Mouse (Mus musculus) ovary, adult 18-20 months (tissue): ENCODE measurements around the gene Myo1h.

ENCODE experiments used
- DNase-seq: peaks from one replicate; pipeline ENCODE4 v3.0.0; 2022; ENCODE audit warnings: low spot score, mixed read lengths

Gene Myo1h

GRCm38 (mm10) chr5:114288874-114289273, at the start of gene Myo1h:
Myo1h (plus strand) TSS chr5:114289166.
- DNase-seq, result no peak

- no peak for DNase-seq
These were observed 49.2 kb upstream of the Myo1h start for GRCm38 (mm10) chr5:114239737-114240136.

- no peak for DNase-seq
These were observed 42.5 kb upstream of the Myo1h start for GRCm38 (mm10) chr5:114246465-114246864.

- DNase-seq, result peak; percentile 26
These were observed 40.8 kb upstream of the Myo1h start for GRCm38 (mm10) chr5:114248174-114248589.

- peak; percentile 27 for DNase-seq
These were observed 29.5 kb upstream of the Myo1h start for GRCm38 (mm10) chr5:114259495-114259894.

GRCm38 (mm10) chr5:114261494-114261893, 27.5 kb upstream of the Myo1h start:
- DNase-seq, result no peak

GRCm38 (mm10) chr5:114264030-114264459, 24.9 kb upstream of the Myo1h start:
- no peak for DNase-seq

GRCm38 (mm10) chr5:114264791-114265190, 24.2 kb upstream of the Myo1h start:
- DNase-seq, result no peak

- peak; percentile 28 for DNase-seq
These were observed 20.3 kb upstream of the Myo1h start for GRCm38 (mm10) chr5:114268646-114269045.

- DNase-seq, result no peak
These were observed 19.5 kb upstream of the Myo1h start for GRCm38 (mm10) chr5:114269499-114269898.

- no peak for DNase-seq
These were observed 19.0 kb upstream of the Myo1h start for GRCm38 (mm10) chr5:114269984-114270383.

- no peak for DNase-seq
These were observed 15.1 kb upstream of the Myo1h start, which contains the start of gene Foxn4 for GRCm38 (mm10) chr5:114273693-114274402. Foxn4 (minus strand) TSS chr5:114273807.

- DNase-seq, result no peak
These were observed 13.6 kb upstream of the Myo1h start for GRCm38 (mm10) chr5:114275339-114275738.

- no peak for DNase-seq
These were observed 13.0 kb upstream of the Myo1h start for GRCm38 (mm10) chr5:114275991-114276390.

- no peak for DNase-seq
These were observed 9.4 kb upstream of the Myo1h start for GRCm38 (mm10) chr5:114279382-114280143.

- no peak for DNase-seq
These were observed 6.6 kb upstream of the Myo1h start for GRCm38 (mm10) chr5:114282346-114282745.

GRCm38 (mm10) chr5:114284604-114285397, 4.2 kb upstream of the Myo1h start:
- DNase-seq, result no peak

GRCm38 (mm10) chr5:114285398-114285700, 3.6 kb upstream of the Myo1h start:
- DNase-seq, result no peak

GRCm38 (mm10) chr5:114286102-114286501, 2.9 kb upstream of the Myo1h start:
- no peak for DNase-seq

GRCm38 (mm10) chr5:114286872-114287571, 1.9 kb upstream of the Myo1h start:
- no peak for DNase-seq

- no peak for DNase-seq
These were observed 570 bp upstream of the Myo1h start for GRCm38 (mm10) chr5:114288396-114288795.

- no peak for DNase-seq
These were observed 1.0 kb downstream of the Myo1h start for GRCm38 (mm10) chr5:114290004-114290403.
